Mouse (Mus musculus): ENCODE data around the gene Cacna1a. TPM values are rescaled to one million over a fixed set of nuclear protein-coding genes. Genes with fewer than 3 reads are reported as not detected.

Gene Cacna1a
- polyA plus RNA-seq, 1 experiment from 2014 or later: 15.0 TPM

- Histone ChIP-seq H3K27ac (replicated peaks) (no peak overlapping the region), H3K4me1 (no peaks in the 10 kb centered on the region), H3K9me3 (no peaks in the 10 kb centered on the region), H3K27me3 (no peaks in the 10 kb centered on the region), H3K36me3 (peaks cover 13% of the 10 kb centered on the region), H3K4me3 (no peak overlapping the region), H3K9ac (replicated peaks) (no peak overlapping the region), H3K4me2 (replicated peaks) (no peak overlapping the region)
- ATAC-seq (ENCODE audit: low FRiP score, low read depth): no peak
- 30% methylated on average over 1 of the region's 1 CpGs for WGBS
Observed at GRCm38 (mm10) chr8:84442043-84442442, 53.8 kb downstream of the Cacna1a start.

- no peak overlapping the region for H3K4me3 ChIP-seq
- no peak overlapping the region for H3K4me2 ChIP-seq (replicated peaks)
- ATAC-seq (ENCODE audit: low FRiP score, low read depth): no peak
- H3K27ac ChIP-seq (replicated peaks): no peak overlapping the region
- peaks cover 13% of the 10 kb centered on the region for H3K36me3 ChIP-seq
- H3K9me3 ChIP-seq: no peaks in the 10 kb centered on the region
- no peaks in the 10 kb centered on the region for H3K27me3 ChIP-seq
- no peak overlapping the region for H3K9ac ChIP-seq (replicated peaks)
- H3K4me1 ChIP-seq: no peaks in the 10 kb centered on the region
- 84% methylated on average over 9 of the region's 9 CpGs for WGBS
Observed at GRCm38 (mm10) chr8:84446571-84446991, 58.3 kb downstream of the Cacna1a start.

DNA sequence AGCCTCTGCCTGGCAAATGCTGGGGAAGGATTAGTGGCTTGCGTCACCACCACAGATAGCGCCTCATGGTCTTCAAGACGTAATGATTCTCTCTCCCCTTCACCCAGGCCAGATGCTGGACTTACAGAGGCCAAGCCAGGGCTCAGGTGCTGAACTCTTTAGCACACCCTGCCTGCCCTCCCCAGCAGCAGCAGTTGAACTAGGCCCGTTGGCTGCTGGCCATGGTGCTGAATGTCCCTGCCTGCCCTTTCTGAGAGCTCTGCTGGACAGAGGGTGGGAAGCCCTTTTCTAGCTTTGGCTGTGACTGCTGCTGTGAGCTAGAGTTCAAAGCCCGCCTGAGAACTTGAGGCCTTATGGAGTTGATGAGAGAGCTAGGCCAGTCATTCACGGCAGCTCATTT, 66.3 kb downstream of the Cacna1a start:
- Histone ChIP-seq H3K36me3 (no peaks in the 10 kb centered on the region), H3K9me3 (no peaks in the 10 kb centered on the region), H3K9ac (replicated peaks) (no peak overlapping the region), H3K4me3 (no peak overlapping the region), H3K4me1 (0 out of 2 replicates have a peak, but pooled peaks cover 10% of the 10 kb centered on the region), H3K4me2 (replicated peaks) (no peak overlapping the region), H3K27me3 (no peaks in the 10 kb centered on the region), H3K27ac (replicated peaks) (no peak overlapping the region)
- no peak for ATAC-seq (ENCODE audit: low FRiP score, low read depth)
- 38% methylated on average over 6 of the region's 6 CpGs for WGBS

GRCm38 (mm10) chr8:84458853-84459252, 70.6 kb downstream of the Cacna1a start:
- WGBS: 64% methylated on average over 7 of the region's 7 CpGs
- H3K4me3 ChIP-seq: no peak overlapping the region
- peaks cover 24% of the 10 kb centered on the region for H3K36me3 ChIP-seq
- no peak overlapping the region for H3K4me2 ChIP-seq (replicated peaks)
- 0 out of 2 replicates have a peak, but pooled peaks cover 9% of the 10 kb centered on the region for H3K4me1 ChIP-seq
- no peaks in the 10 kb centered on the region for H3K27me3 ChIP-seq
- H3K9ac ChIP-seq (replicated peaks): no peak overlapping the region
- H3K27ac ChIP-seq (replicated peaks): peak overlapping the region; percentile 52; the same call in 1 of the 2 replicates
- ATAC-seq (ENCODE audit: low FRiP score, low read depth): no peak
- peaks cover 13% of the 10 kb centered on the region for H3K9me3 ChIP-seq

GRCm38 (mm10) chr8:84459276-84459675, 71.0 kb downstream of the Cacna1a start:
- ATAC-seq (ENCODE audit: low FRiP score, low read depth): 0 out of 2 replicates have a peak, but pooled peaks have one; percentile 19
- H3K4me3 ChIP-seq: no peak overlapping the region

DNA sequence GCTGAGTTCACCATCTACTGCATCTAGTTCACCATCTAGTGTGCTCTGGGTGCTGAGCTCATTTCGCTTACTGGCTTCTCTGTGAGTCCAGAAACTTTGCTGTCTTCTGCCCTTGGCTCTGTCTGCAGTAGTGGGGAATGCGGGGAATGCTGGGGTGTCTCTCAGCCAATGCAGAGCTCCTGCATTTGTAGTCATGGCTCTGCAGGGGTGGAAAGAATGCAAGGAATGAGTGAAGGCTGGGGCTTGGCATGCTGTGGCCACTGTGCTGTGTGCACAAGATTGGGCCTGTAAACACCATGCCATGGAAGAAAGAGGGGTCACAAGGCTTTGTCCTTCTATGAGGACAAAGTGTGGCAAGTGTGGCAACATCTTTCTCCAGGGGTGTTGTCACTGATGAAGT, 72.5 kb downstream of the Cacna1a start:
- ATAC-seq (ENCODE audit: low FRiP score, low read depth): no peak
- Histone ChIP-seq H3K4me1 (0 out of 2 replicates have a peak, but pooled peaks cover 9% of the 10 kb centered on the region), H3K27me3 (no peaks in the 10 kb centered on the region), H3K27ac (replicated peaks) (no peak overlapping the region), H3K4me3 (no peak overlapping the region), H3K9me3 (peaks cover 13% of the 10 kb centered on the region), H3K4me2 (replicated peaks) (no peak overlapping the region), H3K9ac (replicated peaks) (no peak overlapping the region), H3K36me3 (peaks cover 33% of the 10 kb centered on the region)
- 88% methylated on average over 2 of the region's 2 CpGs for WGBS

More at GRCm38 (mm10) chr8:84459276-84459675, 71.0 kb downstream of the Cacna1a start:
- no peak overlapping the region for H3K4me2 ChIP-seq (replicated peaks)
- H3K36me3 ChIP-seq: peaks cover 27% of the 10 kb centered on the region
- H3K9ac ChIP-seq (replicated peaks): no peak overlapping the region
- H3K9me3 ChIP-seq: peaks cover 13% of the 10 kb centered on the region
- H3K27me3 ChIP-seq: no peaks in the 10 kb centered on the region
- peak overlapping the region; percentile 52; the same call in 1 of the 2 replicates for H3K27ac ChIP-seq (replicated peaks)
- H3K4me1 ChIP-seq: 0 out of 2 replicates have a peak, but pooled peaks cover 9% of the 10 kb centered on the region
- 22% methylated on average over 5 of the region's 5 CpGs for WGBS

DNA sequence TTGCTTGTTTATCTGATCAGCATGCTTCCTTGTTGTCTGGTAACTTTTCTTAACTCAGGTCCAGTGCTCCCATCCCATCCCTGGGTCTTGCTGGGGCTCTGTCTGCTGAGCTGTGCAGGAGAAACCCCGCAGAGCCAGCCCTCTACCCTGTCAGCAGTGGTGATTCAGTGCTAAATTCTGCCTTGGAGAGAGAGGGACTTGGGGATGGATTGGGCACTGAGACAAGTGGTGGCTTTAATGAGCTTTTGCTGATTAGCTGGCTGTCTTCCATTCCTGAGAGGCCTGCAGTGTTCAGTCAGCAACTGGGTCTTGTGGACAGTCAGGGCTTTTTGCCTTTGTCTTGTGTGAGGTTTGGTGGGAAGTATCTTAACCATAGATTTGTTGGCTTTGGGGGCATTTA, 78.7 kb downstream of the Cacna1a start:
- Histone ChIP-seq H3K4me3 (no peak overlapping the region), H3K4me1 (no peaks in the 10 kb centered on the region), H3K27ac (replicated peaks) (no peak overlapping the region), H3K4me2 (replicated peaks) (no peak overlapping the region), H3K27me3 (no peaks in the 10 kb centered on the region), H3K9me3 (peaks cover 5% of the 10 kb centered on the region; the same call in 1 of the 2 replicates), H3K9ac (replicated peaks) (no peak overlapping the region), H3K36me3 (peaks cover 29% of the 10 kb centered on the region)
- no peak for ATAC-seq (ENCODE audit: low FRiP score, low read depth)
- WGBS: 81% methylated on average over 1 of the region's 1 CpGs

DNA sequence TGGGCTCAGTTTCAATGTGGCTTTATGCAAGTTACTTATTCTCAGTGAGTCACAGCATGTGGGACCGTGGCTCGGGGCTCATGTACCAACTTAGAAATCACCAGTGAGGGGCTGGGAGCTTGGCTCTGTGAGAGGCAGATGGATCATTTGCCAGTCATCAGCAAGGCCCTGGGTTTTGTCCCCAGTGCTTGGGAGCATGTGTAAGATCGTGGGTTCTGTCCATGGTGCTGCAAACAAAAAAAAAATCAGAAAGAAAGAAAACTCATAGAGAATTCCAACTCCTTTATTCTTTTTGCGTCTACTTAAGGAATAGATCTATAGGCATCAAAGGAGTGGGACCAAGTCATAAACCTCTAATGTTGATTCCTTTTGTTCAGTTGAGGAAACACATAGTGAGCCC, 80.8 kb downstream of the Cacna1a start:
- Histone ChIP-seq H3K4me3 (no peak overlapping the region), H3K36me3 (peaks cover 11% of the 10 kb centered on the region; the same call in 1 of the 2 replicates), H3K27ac (replicated peaks) (no peak overlapping the region), H3K9me3 (no peaks in the 10 kb centered on the region), H3K9ac (replicated peaks) (no peak overlapping the region), H3K4me1 (no peaks in the 10 kb centered on the region), H3K27me3 (no peaks in the 10 kb centered on the region), H3K4me2 (replicated peaks) (no peak overlapping the region)
- 88% methylated on average over 4 of the region's 4 CpGs for WGBS
- ATAC-seq (ENCODE audit: low FRiP score, low read depth): no peak

DNA sequence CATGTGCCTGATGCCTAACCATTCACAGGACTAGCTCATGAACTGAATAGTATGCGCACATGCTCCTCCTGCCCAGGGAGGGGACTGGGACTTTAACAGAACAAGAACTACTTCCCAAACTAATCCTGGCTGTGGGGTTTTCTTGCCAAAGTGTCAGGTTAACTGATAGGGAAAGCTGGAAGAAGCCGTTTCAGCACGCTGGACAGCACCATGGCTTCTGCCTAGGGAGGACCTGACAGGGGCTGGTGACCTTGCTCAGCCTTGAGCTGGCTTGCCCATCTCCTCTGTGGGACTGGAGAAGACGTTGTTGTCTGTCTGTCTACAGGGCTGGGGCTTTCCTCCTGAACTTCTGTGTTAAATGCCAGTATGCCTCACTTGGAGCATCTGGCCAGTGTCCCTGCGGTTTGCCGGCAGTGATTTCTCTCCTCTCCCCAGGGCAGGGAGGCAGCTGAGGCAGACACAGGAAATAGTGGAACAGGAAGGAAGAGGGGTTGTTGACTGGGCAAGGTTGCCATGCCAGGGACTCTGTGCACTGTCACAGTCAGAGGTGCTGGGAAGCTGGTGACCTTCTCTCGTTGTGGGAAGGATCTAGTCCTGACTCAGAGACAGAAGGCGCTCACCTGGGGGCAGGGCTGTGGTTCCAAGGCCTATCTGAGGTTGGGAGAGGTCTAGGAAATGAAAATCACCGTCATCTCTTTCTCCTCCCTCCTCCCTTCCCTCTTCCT, 83.2 kb downstream of the Cacna1a start:
- 57% methylated on average over 9 of the region's 9 CpGs for WGBS
- no peaks in the 10 kb centered on the region for H3K36me3 ChIP-seq
- no peaks in the 10 kb centered on the region for H3K27me3 ChIP-seq
- H3K4me3 ChIP-seq: no peak overlapping the region
- no peaks in the 10 kb centered on the region for H3K4me1 ChIP-seq
- no peak overlapping the region for H3K27ac ChIP-seq (replicated peaks)
- no peaks in the 10 kb centered on the region for H3K9me3 ChIP-seq
- no peak overlapping the region for H3K4me2 ChIP-seq (replicated peaks)
- ATAC-seq (ENCODE audit: low FRiP score, low read depth): no peak
- no peak overlapping the region for H3K9ac ChIP-seq (replicated peaks)

GRCm38 (mm10) chr8:84474456-84474855, 86.2 kb downstream of the Cacna1a start:
- no peak for ATAC-seq (ENCODE audit: low FRiP score, low read depth)
- H3K4me1 ChIP-seq: no peaks in the 10 kb centered on the region
- no peaks in the 10 kb centered on the region for H3K9me3 ChIP-seq
- no peak overlapping the region for H3K9ac ChIP-seq (replicated peaks)
- no peak overlapping the region for H3K4me3 ChIP-seq
- no peak overlapping the region for H3K27ac ChIP-seq (replicated peaks)
- no peaks in the 10 kb centered on the region for H3K36me3 ChIP-seq
- no peaks in the 10 kb centered on the region for H3K27me3 ChIP-seq
- H3K4me2 ChIP-seq (replicated peaks): no peak overlapping the region
- WGBS: 83% methylated on average over 1 of the region's 1 CpGs

DNA sequence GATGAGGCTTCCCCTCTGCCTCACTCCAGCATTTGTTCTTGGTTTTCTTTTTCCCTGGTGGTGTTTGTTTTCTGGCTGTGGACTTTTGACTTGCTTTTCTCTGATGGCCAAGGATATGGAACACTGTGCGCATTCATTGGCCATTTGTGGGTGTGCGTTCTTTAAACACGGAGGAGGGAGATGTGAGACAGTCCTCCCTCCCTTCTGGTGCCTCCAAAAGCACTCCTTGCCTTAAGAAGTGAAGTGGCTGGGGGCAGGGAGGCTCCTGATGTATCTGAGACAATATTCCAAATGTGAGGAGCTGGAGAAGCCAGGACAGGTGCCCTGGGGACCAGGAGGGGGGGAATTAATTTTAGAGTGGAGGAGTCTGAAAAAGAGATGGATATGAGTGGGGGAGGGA, 89.1 kb downstream of the Cacna1a start:
- Histone ChIP-seq H3K4me1 (no peaks in the 10 kb centered on the region), H3K9ac (replicated peaks) (no peak overlapping the region), H3K36me3 (no peaks in the 10 kb centered on the region), H3K27me3 (no peaks in the 10 kb centered on the region), H3K4me3 (no peak overlapping the region), H3K9me3 (no peaks in the 10 kb centered on the region), H3K27ac (replicated peaks) (no peak overlapping the region), H3K4me2 (replicated peaks) (no peak overlapping the region)
- no peak for ATAC-seq (ENCODE audit: low FRiP score, low read depth)
- 75% methylated on average over 3 of the region's 3 CpGs for WGBS

- 95% methylated on average over 4 of the region's 4 CpGs for WGBS
- no peak overlapping the region for H3K9ac ChIP-seq (replicated peaks)
- no peaks in the 10 kb centered on the region for H3K9me3 ChIP-seq
- H3K4me2 ChIP-seq (replicated peaks): no peak overlapping the region
- no peak overlapping the region for H3K4me3 ChIP-seq
- H3K36me3 ChIP-seq: no peaks in the 10 kb centered on the region
- no peaks in the 10 kb centered on the region for H3K27me3 ChIP-seq
- no peak for ATAC-seq (ENCODE audit: low FRiP score, low read depth)
- peaks cover 3% of the 10 kb centered on the region; the same call in 1 of the 2 replicates for H3K4me1 ChIP-seq
- H3K27ac ChIP-seq (replicated peaks): no peak overlapping the region
Observed at GRCm38 (mm10) chr8:84483004-84483403, 94.8 kb downstream of the Cacna1a start.
